Mouse (Mus musculus) lung, postnatal 10 days (tissue): ENCODE measurements around the gene Lrch1.

Experiments used
- DNase-seq: peaks from one replicate; pipeline ENCODE4 v3.0.0; 2021

Gene Lrch1

DNA sequence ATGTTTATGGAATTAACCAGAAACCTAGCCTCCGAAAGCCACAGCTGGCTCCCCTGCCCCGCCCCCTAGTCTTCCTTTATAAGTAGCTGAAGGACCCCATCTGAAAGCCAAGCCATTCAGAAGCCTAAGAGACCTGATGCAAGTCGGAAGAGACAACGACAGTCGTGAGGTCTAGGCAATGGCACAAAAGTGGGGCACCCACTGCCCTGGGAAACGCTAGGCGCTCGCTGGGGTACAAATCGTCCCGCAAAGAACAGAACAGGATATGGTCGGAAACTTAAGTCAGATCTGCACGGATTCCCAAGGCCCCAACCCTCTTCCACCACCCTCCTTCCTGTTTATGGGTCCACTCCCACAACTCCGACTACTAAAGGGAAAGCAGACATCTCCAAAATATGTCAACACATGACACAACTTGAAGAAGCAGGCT lies 1.3 kb downstream of the Lrch1 start:
- DNase-seq, result no peak

DNA sequence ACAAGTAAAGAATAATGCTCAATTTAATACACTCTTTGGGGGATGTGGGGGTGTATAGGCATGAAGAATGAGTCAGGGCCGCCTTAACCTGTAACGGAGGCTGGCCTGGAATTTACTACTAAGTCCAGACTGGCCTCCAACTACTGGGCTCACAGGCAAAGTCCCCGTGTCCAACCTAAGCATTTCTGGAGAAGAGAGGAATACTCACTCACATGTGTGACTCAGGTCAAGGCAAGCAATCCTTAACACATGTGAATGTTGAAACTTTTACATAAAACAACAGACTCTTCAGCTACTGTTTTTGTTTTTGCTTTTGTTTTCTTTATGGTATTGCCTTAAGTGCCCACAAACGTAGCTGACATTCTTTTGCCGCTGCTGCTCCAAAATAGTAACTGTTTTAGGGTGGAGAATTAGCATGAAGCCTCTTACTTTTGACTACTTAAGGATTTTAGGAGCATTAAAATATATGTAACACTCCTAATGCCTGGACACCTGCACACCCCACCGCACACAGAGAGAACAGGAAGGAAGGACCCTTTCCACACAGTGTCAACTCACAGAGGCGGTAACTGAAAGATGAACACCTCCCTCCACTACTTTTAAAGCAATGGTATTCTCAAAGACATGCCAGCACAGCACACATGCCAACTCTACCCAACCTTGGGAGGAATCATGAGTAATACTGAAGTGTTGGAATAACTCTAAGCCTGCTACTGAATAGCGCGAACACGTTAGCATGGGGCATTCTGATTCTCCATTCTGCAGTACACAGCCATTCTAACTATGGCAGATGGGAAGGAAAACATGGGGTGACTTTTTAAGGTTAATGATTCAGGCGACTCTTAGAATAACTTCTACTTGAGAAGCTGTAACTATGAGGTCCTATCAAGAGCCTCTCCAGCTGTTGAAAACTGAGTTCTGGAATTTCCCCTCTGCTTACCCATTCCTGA lies 2.1 kb downstream of the Lrch1 start:
- no peak for DNase-seq

DNA sequence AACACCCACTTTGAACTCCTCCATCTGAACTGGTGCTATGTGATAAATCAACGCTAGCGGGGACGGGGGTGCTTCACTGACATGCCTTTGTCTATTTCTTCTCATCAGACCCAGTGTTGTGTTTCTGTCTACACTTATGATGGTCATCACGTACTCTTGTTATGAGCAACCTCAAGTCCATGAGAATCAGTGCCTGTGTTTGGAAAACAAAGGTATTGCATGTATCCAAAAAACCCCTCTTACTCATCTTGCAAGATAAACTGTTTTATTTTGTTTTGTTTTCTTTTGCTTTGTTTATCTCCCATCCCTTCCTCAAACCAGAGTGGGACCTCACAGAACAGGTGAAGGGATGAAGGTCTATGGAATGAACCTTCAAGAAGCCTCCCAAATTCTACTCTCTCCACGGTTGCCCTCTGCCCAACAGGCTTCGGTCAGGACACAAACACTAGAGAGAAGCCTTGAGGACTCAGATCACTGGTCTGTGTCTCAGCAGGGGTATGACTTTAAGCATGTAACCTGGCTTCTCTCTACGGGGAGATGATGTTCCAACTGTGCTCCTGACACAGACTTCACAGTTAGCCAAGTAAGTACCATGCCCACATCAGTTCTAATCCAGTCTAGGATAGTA lies 3.4 kb downstream of the Lrch1 start:
- no peak for DNase-seq

DNA sequence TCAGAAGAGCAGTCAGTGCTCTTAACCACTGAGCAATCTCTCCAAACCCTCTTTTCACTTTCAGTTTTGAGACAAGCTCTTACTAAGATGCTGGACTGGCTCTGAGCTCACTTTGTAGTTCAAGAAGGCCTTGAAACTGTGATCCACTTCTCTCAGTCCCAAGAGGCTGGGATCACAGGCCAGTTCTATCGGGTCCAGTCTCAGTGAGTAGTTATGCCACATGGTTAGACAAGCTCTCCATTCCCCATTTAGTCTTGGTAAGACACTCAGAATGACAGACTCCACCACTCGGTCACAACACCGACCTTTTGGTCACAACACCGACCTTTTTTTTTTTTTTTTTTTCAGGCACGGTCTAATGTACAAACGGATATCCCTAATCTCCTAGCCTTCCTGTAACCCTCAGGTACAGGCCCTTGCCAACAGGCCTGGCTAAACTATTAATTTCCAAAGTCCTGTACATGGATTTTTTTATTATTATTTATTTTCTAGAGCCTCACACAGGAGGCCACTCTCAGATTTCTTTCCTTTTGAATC lies 4.0 kb downstream of the Lrch1 start:
- DNase-seq, result no peak

DNA sequence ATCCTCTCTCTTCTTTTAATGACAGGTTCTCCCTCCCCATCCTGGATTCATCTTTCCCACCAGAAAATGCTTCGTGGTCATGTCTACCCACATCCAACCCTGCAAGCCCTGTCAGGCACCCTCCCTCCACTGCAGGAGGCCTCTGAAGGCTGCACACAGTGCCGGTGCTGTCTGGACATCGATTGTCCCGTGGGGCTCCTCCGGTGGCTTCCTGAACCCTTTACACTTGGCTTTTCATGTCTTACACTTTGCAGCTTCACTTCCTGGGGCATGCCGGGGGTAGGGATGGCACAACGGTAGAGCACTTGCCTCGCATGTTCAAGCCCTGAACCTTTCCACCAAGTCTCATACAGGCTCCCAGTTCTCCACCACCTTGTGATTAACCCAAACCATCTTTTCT lies 4.7 kb downstream of the Lrch1 start:
- no peak for DNase-seq

DNA sequence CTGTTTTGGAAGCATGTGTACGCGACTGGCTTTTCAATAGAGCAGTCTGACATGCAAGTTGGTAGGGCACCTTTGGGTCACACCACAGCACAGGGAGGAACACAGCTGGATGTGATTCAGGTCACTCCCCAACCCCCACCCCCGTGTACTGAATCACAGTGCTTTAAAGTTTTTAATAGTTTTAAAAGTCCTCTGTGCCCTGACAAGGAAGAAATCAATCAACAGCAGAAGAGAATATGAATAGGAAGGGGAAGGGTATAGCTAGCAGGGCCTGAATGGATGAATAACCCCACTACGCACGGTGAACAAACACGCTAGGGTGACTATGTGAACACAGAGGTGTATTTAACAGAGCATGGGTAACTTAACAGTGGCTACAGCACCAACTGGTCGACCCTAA lies 6.1 kb downstream of the Lrch1 start:
- no peak for DNase-seq

DNA sequence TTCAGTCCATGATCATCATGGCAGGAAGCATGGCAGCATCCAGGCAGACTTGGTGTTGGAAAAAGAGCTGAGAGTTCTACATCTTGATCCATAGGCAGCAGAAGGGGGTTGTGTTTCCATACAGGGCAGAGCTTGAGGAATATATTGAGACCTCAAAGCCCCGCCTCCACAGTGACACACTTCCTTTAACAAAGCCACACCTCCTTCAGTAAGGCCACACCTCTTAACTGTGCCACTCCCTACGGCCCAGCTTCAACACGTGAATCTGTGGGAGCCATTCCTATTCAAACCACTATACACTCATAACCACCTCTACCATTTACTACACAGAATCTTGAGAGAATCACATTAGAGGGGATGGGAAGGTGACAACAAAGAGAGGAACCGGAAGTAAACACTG lies 6.9 kb downstream of the Lrch1 start:
- peak; percentile 31 for DNase-seq

DNA sequence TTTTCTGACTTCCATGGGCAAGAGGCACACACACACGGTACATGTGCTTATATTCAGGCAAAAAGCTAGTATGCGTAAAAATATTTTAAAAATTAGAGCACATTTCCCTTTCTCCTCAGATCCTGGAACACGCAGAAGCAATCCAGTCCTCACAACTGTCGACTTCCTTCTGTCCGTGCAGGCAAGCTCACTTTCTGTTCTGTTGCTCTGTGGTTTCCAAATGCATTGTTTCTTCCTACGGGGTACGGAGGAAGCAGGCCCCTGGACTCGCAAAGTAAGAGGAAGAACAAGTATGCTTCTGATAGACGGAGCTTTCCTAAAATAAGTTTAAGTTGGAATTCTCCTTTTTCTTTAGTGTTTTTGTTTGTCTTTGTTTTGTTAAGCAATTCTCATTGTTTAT lies 8.3 kb downstream of the Lrch1 start:
- no peak for DNase-seq

DNA sequence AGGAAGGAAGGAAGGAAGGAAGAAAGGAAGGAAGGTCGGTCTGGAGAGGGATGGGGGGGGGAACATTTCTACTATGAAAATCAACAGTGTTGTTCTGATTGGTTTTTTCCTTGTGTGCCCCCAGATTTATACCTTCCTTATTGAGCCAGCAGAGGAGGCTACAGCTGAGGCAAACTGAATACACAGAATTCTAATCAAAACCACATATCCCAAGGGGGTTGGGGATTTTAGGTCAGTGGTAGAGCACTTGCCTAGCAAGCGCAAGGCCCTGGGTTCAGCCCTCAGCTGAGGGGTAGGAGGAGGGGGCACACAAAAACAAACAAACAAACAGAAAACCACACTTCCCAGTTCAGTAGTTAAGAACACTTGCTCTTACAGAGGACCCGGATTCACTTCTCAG lies 8.8 kb downstream of the Lrch1 start:
- DNase-seq, result no peak

DNA sequence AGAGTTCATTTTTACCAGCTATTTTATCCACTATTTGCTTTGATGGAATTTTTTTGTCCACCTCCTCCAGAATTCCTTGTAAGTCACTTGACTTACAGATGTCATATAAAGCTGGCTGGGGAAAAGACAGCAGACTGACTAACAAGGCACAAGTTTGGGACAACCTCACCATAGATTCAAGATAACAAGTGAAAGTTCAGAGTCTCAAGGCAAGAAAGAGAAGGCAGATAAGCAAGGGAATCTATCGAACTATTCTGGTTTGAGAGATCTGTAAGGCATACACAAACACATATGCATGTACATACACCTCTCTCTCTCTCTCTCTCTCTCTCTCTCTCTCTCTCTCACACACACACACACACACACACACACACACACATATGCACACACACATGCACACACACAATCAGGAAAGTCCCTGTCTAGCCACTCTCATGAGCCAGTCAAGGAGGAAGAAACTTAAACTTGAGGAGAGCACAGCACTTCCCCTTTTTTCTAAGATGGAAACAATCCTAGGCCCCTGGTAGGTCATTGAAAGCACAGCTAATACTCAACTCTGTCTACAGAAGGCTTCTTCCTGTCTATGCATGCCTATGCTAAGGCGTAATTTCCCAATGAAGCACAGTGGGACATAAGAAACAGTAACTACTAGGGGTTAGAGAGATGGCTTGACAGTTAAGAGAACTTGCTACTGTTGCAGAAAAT lies 11.0 kb downstream of the Lrch1 start:
- DNase-seq, result no peak

DNA sequence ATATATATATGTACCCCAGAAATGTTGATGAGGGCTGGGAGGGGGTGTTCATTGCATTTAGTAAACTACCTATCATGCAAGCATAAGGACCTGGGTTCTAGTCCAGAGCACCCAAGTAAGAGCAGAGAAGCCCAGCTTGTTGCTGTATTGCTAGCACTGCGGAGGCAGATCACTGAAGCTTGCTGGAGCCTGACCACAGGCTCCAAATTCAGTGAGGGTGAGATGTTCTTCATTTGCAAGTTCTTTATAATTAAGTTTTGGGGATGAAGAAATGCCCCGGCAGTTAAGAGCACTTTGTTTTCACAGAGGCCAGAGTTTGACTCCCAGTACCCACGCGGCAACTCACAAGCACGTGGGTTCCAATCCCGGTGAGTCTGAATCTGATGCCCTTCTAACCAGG lies 12.6 kb downstream of the Lrch1 start:
- DNase-seq, result no peak

DNA sequence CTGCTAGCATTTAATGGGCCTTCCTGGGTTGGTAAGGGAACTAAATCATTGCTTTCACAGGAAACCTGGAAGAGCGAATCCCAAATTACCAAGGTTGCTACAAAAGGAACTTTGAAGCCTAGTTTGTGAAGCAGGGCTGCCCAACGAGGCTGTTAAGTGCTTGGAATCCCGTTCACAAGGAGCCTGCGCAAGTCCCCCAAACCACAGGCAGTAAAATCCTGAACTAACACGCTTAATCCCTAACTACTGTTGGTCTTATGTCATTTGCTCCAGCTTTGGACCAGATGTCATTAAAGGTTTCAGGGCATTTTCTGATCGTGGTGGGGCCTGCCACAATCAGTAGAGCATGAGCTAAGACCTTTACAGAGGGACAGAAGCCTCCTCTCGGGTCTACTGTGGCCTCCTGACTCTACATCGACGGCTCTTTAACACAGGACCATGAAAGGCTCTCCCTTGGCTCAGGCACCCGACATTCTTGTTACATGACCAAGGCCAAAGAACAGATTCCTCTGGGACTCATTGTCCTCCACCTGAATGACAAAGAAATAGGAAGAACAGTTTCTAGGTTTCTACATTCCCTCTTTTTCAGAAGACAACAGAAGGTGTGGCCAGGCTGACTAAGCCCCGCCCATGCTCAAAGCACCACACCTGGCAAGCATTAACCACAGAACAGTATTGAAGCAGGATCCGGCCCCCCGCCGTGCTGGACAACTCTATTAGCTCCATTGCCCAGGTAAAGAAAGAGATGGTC lies 13.5 kb downstream of the Lrch1 start:
- no peak for DNase-seq

DNA sequence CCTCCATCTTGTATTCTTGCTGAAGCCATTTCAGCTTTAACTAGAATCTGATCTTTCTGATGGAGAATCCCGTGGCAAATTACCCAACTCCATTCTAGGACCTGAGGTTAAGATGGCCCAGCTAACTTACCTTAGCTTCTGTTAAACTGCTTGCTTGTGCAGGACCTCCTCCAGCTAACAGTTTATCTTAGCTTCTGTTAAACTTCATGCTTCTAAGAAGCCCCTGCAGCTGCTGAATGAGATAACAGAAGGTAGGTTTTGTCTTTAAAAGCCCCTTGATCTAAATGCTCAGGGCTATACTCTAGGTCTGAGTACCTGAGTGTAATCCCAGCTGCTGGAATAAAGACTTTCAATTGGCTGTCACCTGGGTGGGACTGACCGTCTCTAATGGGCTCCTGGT lies 17.9 kb downstream of the Lrch1 start:
- no peak for DNase-seq

DNA sequence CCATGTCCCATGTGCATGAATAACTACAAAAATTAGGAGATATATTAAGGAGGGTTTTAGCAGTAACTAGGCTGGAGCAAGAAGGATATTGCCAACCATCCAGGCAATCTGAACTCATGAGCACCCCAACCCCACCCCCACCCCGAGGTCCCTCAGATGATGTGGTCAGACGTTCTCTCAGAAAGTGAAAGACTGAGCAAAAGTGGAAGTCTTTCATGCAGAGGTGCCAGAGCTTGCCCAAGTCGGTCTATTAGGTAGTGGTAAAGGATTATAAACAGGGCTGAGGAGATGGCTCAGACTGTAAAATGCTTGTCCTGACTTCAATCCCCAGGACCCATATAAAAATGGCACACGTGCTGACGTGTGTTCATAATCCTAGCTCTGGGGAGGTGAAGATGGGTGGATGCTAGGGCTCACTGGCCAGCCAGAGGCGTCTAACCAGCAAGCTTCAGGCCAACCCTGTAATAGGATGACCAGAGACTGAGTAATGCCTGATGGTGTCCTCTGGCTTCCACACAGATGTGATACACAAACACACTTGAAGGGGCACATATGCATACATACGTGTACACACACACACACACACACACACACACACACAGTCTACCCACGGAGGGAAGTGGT lies 18.8 kb downstream of the Lrch1 start:
- DNase-seq, result no peak

DNA sequence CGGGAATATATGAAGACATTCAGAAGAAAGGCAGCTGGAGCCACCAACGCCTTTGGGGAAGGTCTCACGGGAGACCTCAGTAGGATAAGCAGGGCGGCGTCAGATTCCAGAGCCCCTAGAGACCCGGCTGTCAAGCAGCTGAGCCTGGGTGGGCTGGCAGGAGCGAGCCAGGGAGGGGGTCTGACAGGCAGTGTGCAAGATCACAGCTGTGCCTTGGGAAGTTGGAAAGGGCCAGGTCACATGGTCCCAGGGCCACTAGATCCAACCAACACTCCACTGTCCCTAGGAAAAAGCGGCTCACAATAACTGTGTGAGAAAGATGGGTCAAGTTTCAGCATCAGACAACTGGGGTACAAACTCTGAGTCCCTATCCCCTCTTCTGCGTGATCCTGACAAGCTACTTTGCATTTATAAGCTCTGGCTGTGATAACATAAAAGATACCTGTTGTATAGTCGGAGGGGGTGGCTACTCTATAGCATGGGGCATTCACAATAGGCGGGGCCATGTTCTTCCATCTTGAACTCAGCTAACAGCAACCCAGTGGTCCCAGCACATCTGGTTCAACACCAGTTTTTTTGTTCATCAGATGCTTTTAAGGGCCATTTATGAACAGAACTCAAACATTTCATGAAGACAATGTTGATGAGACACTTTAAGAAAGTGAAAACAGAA lies 20.6 kb downstream of the Lrch1 start:
- DNase-seq, result no peak

DNA sequence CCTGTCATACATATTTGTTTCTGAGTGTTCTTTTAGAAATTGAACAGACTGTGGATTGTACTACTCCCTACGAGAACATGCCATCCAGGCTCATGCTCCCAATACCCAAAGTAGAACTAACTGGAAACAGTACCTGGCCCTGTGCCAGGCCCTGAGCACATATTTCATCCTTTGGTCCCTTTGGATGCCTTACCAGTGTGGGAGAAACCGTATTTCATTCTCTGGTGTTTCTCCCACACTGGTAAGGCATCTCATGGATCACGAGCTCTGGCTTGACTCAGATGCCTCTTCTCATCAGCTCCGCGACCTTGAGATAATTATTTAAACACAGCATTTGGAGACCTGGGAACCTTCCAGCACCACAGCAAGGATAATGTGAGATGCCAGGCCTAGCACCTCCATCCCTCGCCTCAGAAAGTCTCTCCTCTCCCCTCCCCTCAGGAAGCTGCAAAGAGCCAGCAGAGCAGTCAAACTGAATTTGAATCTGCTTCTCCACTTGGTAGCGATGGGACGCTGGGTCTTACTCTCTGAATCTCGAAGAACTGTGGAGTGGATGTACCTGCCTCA lies 21.6 kb downstream of the Lrch1 start:
- no peak for DNase-seq

DNA sequence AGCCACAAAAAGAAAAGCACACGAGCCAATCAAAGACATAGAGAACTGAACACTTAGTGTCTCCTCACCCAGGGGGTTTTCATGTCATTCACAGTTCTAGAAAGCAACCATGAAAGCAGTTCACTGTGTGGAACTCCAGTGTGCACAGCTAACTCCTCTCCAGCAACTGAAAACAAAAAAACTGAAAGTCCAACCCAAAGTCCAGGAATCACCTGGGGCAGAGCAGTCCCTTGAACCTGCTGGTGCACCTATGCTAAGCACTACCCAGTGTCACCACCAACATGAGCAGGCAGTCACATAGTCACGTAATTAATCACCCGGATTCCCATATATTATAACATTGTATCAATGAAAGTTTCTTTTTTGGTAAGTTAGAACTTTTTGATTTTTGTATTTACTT lies 23.2 kb downstream of the Lrch1 start:
- DNase-seq, result no peak

DNA sequence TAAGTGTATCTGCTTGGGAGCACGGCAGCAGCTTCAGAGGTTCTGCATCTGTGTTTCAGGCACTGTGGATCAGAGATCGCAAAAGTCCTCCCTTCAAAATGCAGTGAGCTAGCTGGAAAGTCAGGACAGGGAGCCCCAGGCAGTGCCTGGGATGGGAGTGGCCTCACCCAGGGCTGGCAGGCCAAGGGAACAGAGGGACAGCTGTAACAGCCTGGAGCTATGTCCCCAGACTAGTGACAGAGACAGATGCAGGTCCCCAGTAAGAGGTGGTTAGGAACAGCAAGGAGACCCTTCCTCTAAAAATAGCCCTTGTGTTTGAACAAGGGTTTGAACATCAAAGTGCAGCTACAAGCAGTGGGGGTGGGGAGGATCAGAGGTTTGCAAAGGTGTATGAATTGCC lies 23.6 kb downstream of the Lrch1 start:
- no peak for DNase-seq

DNA sequence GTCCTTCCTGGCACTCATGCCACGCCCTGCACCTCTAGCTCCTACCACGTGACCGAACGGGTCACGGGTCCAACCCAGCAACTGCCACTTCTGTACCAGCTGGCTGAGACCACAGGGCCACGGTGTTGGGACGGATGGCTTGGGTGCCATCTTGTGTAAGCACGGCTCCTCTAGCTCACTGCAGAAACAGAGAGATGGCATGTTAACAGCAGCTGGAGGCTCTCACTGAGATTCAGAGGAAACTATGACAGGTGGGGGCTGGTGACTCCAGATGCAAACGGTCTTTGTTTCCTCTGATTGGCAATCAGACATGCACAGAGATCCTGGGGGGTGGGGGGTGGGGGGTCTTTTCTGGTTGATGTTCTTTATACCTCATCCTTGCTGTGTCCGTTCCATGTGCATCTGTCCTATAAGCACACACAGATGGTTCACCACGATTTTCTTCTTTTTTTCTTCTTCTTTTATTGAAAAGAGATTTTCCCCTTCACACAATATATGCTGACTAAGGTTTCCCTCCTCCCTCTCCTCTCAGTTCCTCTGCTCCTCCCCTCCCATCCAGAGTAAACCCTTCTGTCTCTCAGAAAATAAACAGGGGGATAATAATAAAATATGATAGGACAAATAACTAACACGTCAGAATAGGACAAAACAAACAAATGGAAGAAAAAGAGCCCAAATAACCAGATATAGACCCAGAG lies 25.5 kb downstream of the Lrch1 start:
- peak; percentile 38 for DNase-seq

DNA sequence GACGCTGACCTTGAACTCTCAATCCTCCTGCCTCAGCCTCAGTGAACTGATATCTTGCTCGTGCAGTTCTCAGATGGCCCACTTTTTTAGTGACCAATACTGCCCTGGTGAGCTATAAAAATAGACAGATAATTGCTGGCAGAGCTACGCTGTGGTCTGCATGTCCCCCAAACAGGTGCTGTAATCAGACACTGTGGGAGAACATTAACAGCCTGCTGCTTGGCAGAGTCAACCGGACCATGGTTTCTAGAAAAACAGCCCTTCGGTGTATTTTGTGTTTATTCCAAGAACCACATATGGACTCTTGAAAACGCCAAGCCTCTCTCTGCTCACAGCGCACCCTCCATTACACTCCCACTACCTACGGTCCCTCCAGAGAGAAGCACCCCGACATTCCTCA lies 26.2 kb downstream of the Lrch1 start:
- DNase-seq, result no peak

DNA sequence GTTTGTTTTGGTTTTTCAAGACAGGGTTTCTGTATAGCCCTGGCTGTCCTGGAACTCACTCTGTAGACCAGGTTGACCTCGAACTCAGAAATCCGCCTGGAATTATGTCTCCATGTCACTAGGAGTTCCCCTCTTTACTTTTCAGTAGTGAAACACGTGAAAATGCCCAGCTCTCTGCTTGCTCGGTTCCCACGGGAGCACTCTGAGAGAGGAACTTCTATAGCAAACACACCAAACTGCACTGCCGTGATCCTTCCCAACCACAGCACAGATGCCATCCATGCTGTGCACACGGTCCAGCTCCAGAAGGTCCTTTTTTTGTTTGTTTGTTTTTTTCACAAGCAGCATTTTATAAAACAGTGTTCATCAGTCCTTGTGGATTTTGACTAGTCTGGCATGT lies 28.5 kb downstream of the Lrch1 start:
- no peak for DNase-seq
